Mouse (Mus musculus) myocyte (in vitro differentiated cells): ENCODE data around the gene Eftud2. TPM values are rescaled to one million over a fixed set of nuclear protein-coding genes. Genes with fewer than 3 reads are reported as not detected.

Source experiments
- H3K27me3 ChIP-seq: one replicate; pipeline ENCODE4 v1.6.1; 2011; ENCODE audit not compliant: control insufficient read depth, insufficient read depth, insufficient read length
- H3K36me3 ChIP-seq: one replicate; pipeline ENCODE4 v1.6.1; 2011; ENCODE audit not compliant: control insufficient read depth, insufficient read depth
- H3K4me2 ChIP-seq: one replicate; pipeline ENCODE4 v1.6.1; 2011; ENCODE audit warnings: low read depth, control low read depth
- H3K4me3 ChIP-seq: one replicate; pipeline ENCODE4 v1.5.1; 2011; ENCODE audit warnings: mild to moderate bottlenecking, control low read depth, moderate library complexity
- H3K79me2 ChIP-seq: one replicate; pipeline ENCODE4 v1.6.1; 2011; ENCODE audit not compliant: control insufficient read depth, insufficient read depth
- H3ac ChIP-seq: one replicate; pipeline ENCODE4 v1.6.1; 2011; ENCODE audit not compliant: control insufficient read depth, insufficient read length
- CEBPB ChIP-seq: IDR thresholded peaks from 2 replicates; pipeline ENCODE4 v1.6.1; 2011; ENCODE audit warnings: mild to moderate bottlenecking, moderate library complexity; ENCODE audit not compliant: poor library complexity, insufficient read depth, severe bottlenecking
- E2F4 ChIP-seq: IDR thresholded peaks from one replicate; pipeline ENCODE4 v1.6.1; 2011; ENCODE audit warnings: mild to moderate bottlenecking, control low read depth, moderate library complexity; ENCODE audit not compliant: insufficient read depth
- MAX ChIP-seq: IDR thresholded peaks from one replicate; pipeline ENCODE4 v1.6.1; 2011; ENCODE audit warnings: low read depth, mild to moderate bottlenecking, control low read depth
- MYOD1 ChIP-seq, 3 experiments: IDR thresholded peaks; one replicate each; pipeline ENCODE4 v1.6.1; 2011; ENCODE audit warnings: control low read depth in 2 of 3, low read depth in 2 of 3, mild to moderate bottlenecking in 2 of 3, moderate library complexity in 1 of 3; ENCODE audit not compliant: insufficient read length in 2 of 3, control insufficient read depth in 1 of 3
- MYOG ChIP-seq, 3 experiments: IDR thresholded peaks; one replicate each; pipeline ENCODE4 v1.6.1; 2011; ENCODE audit warnings: control low read depth in 2 of 3, low read depth in 2 of 3, mild to moderate bottlenecking in 2 of 3; ENCODE audit not compliant: insufficient read length in 2 of 3, control insufficient read depth in 1 of 3, insufficient read depth in 1 of 3
- POLR2A ChIP-seq: IDR thresholded peaks from one replicate; pipeline ENCODE4 v1.6.1; 2011; ENCODE audit warnings: low read depth, mild to moderate bottlenecking, control low read depth, moderate library complexity; ENCODE audit not compliant: insufficient read length
- POLR2AphosphoS2 ChIP-seq: IDR thresholded peaks from one replicate; pipeline ENCODE4 v1.6.1; 2011; ENCODE audit warnings: low read depth, control low read depth; ENCODE audit not compliant: insufficient read length
- REST ChIP-seq: IDR thresholded peaks from one replicate; pipeline ENCODE4 v1.6.1; 2011; ENCODE audit warnings: mild to moderate bottlenecking, control low read depth, moderate library complexity; ENCODE audit not compliant: insufficient read depth, insufficient read length
- SRF ChIP-seq: IDR thresholded peaks from one replicate; pipeline ENCODE4 v1.6.1; 2011; ENCODE audit warnings: low read depth; ENCODE audit not compliant: control insufficient read depth, insufficient read length
- TCF12 ChIP-seq: IDR thresholded peaks from one replicate; pipeline ENCODE4 v1.6.1; 2011; ENCODE audit warnings: mild to moderate bottlenecking, control low read depth; ENCODE audit not compliant: poor library complexity, insufficient read depth, severe bottlenecking
- TCF3 ChIP-seq: IDR thresholded peaks from one replicate; pipeline ENCODE4 v1.6.1; 2011; ENCODE audit warnings: low read depth, control low read depth; ENCODE audit not compliant: insufficient read length
- USF1 ChIP-seq: IDR thresholded peaks from one replicate; pipeline ENCODE4 v1.6.1; 2011; ENCODE audit warnings: low read depth, mild to moderate bottlenecking, control low read depth, moderate library complexity
- polyA plus RNA-seq: library from polyadenylated mRNA; unstranded; fragments of >200 nt; fragmentation: generic; extraction: Trizol; gene quantifications from one replicate; pipeline ENCODE4 v1.2.1, GENCODE M21; 2012; ENCODE audit warnings: missing spikeins

The Eftud2 gene
- polyA plus RNA-seq, 1 experiment, result 104 TPM

DNA sequence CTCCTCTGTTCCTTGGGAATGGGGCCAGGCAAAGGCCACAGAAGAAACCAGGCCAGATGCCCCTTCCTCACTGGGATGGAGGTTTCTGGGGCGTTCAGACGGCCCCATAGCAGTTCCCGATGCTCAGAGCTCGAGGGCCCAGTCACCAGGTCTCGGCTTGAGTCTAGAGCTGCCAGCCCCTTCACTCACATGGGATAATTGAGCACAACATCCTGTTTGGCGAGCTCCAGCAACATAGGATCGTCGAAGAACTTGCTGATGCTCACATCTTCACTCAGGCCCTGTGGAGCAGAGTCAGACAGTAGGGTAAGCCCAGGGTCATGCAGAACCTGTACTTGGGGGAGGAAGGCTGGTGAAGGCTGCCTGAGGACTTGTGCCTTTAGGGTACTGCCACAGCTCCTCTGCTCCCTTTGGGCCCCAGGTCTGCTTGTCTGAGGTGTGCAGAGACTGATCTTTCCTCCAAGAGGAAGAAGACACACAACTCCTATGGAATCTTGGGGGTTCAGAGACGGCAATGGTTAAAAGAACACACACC, 42.1 kb downstream of the Eftud2 start:
- Histone ChIP-seq H3K4me3 (no peak overlapping the region), H3K4me2 (no peak overlapping the region), H3K36me3 (peaks cover 25% of the 10 kb centered on the region), H3K27me3 (no peaks in the 10 kb centered on the region), H3ac (no peak overlapping the region), H3K79me2 (no peaks in the 10 kb centered on the region)
- TF ChIP-seq MYOG (IDR thresholded peaks at IDR 0.05; ENCODE audit: control insufficient read depth in 1 of 3, insufficient read depth in 1 of 3, insufficient read length in 2 of 3, low read depth in 2 of 3), result no peak
- no peak for TF ChIP-seq CEBPB
- TF ChIP-seq E2F4, result no peak
- TF ChIP-seq USF1, result no peak
- TF ChIP-seq TCF12, result no peak
- TF ChIP-seq MAX, result no peak

- TF ChIP-seq MAX (no peak), POLR2AphosphoS2 (no peak), E2F4 (no peak)
- Histone ChIP-seq H3K27me3 (no peaks in the 10 kb centered on the region), H3K4me3 (no peak overlapping the region), H3ac (no peak overlapping the region), H3K36me3 (peaks cover 23% of the 10 kb centered on the region), H3K79me2 (no peaks in the 10 kb centered on the region), H3K4me2 (no peak overlapping the region)
These were observed 42.7 kb downstream of the Eftud2 start for GRCm38 (mm10) chr11:102838126-102838525.

GRCm38 (mm10) chr11:102837385-102837784, 43.4 kb downstream of the Eftud2 start:
- Histone ChIP-seq H3ac (no peak overlapping the region), H3K36me3 (peaks cover 15% of the 10 kb centered on the region), H3K4me3 (no peak overlapping the region), H3K27me3 (no peaks in the 10 kb centered on the region), H3K79me2 (no peaks in the 10 kb centered on the region), H3K4me2 (no peak overlapping the region)
- TF ChIP-seq TCF3 (no peak), MYOD1 (IDR thresholded peaks at IDR 0.05; ENCODE audit: control insufficient read depth in 1 of 3, insufficient read length in 2 of 3, low read depth in 2 of 3) (no peak), E2F4 (no peak)

DNA sequence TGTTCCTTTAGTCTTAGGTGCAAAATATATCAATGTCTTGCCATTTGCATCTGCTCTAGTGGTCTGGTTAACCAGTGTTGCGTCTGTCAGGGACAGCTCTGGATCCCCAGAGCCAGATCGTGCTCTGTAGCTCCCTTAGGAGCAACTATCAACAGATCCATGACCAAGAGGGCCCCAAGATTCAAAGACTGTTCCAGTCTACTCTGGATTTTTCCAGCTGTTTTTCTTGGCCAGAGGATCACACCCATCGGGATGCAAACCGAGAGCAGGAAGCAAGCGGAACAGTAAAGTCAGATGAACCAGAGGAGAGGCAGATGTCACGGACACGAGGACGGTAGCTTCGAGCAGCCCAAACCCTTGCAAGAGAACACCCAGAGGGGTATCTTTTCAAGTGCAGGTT, 44.6 kb downstream of the Eftud2 start:
- no peak overlapping the region for H3K4me3 ChIP-seq
- no peak for TF ChIP-seq MAX
- no peak for TF ChIP-seq MYOD1 (IDR thresholded peaks at IDR 0.05; ENCODE audit: control insufficient read depth in 1 of 3, insufficient read length in 2 of 3, low read depth in 2 of 3)
- no peak for TF ChIP-seq TCF12
- TF ChIP-seq REST, result no peak
- TF ChIP-seq POLR2A, result no peak
- no peak for TF ChIP-seq E2F4
- no peak for TF ChIP-seq CEBPB
- no peak for TF ChIP-seq MYOG (IDR thresholded peaks at IDR 0.05; ENCODE audit: control insufficient read depth in 1 of 3, insufficient read depth in 1 of 3, insufficient read length in 2 of 3, low read depth in 2 of 3)
- TF ChIP-seq POLR2AphosphoS2, result no peak
- TF ChIP-seq SRF, result no peak
- no peak for TF ChIP-seq USF1
- no peak overlapping the region for H3K4me2 ChIP-seq
- no peak overlapping the region for H3ac ChIP-seq
- H3K79me2 ChIP-seq, result no peaks in the 10 kb centered on the region
- no peaks in the 10 kb centered on the region for H3K27me3 ChIP-seq
- peaks cover 8% of the 10 kb centered on the region for H3K36me3 ChIP-seq

- Histone ChIP-seq H3K4me3 (no peak within 1 kb of the TSS), H3K79me2 (no peaks in the 10 kb centered on the region), H3K27me3 (no peaks in the 10 kb centered on the region), H3K4me2 (no peak within 1 kb of the TSS), H3K36me3 (peaks cover 8% of the 10 kb centered on the region), H3ac (no peak within 1 kb of the TSS)
- no peak for TF ChIP-seq MYOD1 (IDR thresholded peaks at IDR 0.05; ENCODE audit: control insufficient read depth in 1 of 3, insufficient read length in 2 of 3, low read depth in 2 of 3)
- TF ChIP-seq REST, result no peak
- TF ChIP-seq USF1, result no peak
- no peak for TF ChIP-seq POLR2A
- no peak for TF ChIP-seq TCF3
- no peak for TF ChIP-seq CEBPB
- no peak for TF ChIP-seq MAX
- no peak for TF ChIP-seq MYOG (IDR thresholded peaks at IDR 0.05; ENCODE audit: control insufficient read depth in 1 of 3, insufficient read depth in 1 of 3, insufficient read length in 2 of 3, low read depth in 2 of 3)
These were observed 45.2 kb downstream of the Eftud2 start, which contains the start of gene Higd1b for GRCm38 (mm10) chr11:102835549-102835948. TSS of gene Higd1b (plus strand) at chr11:102835849.

DNA sequence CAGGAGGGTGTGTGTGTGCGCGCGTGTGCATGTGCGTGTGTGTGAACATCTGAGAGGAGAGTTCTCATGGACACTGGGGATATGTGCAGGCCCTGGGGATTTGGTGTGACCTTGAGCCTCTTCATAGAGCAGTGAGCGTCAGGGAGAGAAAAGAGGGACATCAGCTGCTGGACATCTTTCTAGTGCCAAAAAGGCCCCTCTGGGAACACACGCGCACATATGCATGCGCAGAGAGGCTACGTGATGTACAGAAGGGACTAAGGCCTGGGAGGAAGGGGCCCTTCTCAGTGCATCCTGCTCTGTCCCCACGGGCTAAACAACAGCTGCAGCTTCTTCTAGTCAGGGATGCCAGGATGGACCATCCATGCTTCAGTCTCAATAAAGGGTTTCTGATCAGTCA, 46.6 kb downstream of the Eftud2 start:
- no peak overlapping the region for H3K4me2 ChIP-seq
- H3ac ChIP-seq, result no peak overlapping the region
- no peak for TF ChIP-seq POLR2AphosphoS2
- no peak for TF ChIP-seq MAX
- no peak for TF ChIP-seq TCF3
- TF ChIP-seq POLR2A, result no peak
- no peak for TF ChIP-seq SRF
- TF ChIP-seq MYOD1 (IDR thresholded peaks at IDR 0.05; ENCODE audit: control insufficient read depth in 1 of 3, insufficient read length in 2 of 3, low read depth in 2 of 3), result no peak
- no peak for TF ChIP-seq E2F4
- no peak for TF ChIP-seq REST
- no peak for TF ChIP-seq CEBPB
- TF ChIP-seq TCF12, result no peak
- TF ChIP-seq USF1, result no peak
- no peak for TF ChIP-seq MYOG (IDR thresholded peaks at IDR 0.05; ENCODE audit: control insufficient read depth in 1 of 3, insufficient read depth in 1 of 3, insufficient read length in 2 of 3, low read depth in 2 of 3)
- no peaks in the 10 kb centered on the region for H3K36me3 ChIP-seq
- no peaks in the 10 kb centered on the region for H3K79me2 ChIP-seq
- H3K4me3 ChIP-seq, result no peak overlapping the region
- H3K27me3 ChIP-seq, result no peaks in the 10 kb centered on the region
